Mouse (Mus musculus): ENCODE results near the gene Tmsb15b2. TPM values are rescaled to one million over a fixed set of nuclear protein-coding genes. Genes with fewer than 3 reads are reported as not detected.
"Not testable (repeated sequence)": the region's sequence is repeated elsewhere in the genome, so short reads cannot be mapped to it uniquely, and the experiment has no call there.

Gene Tmsb15b2
- 10 to 100 TPM; 17.3 to 55.7 TPM for total RNA-seq (2021)
- long read RNA-seq, experiment 1, partial matches to known transcripts: 0 of 4 reads
- long read RNA-seq, experiment 1, other reads (novel, unspliced or antisense): 0 of 4 reads
- long read RNA-seq, experiment 2, transcript Tmsb15b2-201 (3 exons, 450 nt): major isoform, 27 of 28 reads
- long read RNA-seq, experiment 2, partial matches to known transcripts: 0 of 28 reads
- long read RNA-seq, experiment 2, other reads (novel, unspliced or antisense): 1 of 28 reads

DNA sequence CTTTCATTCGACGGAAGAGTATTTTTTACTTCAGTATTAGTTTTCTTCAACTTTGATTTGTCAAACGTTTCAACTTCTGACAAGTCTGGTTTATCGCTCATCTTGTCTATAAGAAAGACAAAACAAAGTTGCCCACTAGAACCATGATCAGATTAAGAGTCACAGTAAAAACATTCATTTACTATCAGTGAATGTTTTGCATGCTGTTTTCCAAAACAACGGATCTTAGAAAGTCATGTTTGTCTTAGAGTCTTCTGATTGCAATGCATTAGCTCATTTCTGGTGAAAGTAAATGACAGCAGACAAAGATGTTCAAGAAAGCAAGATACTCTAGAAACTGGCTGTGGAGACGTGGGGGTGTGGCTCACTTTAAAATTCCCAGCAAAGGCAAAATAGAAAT is at the start of gene Tmsb15b2:
Gene Tmsb15b2 (minus strand): TSS at position 101 of the 400 bp plus-strand sequence.
- DNase-seq (ENCODE audit: low spot score in 2 of 2): not testable (repeated sequence)

DNA sequence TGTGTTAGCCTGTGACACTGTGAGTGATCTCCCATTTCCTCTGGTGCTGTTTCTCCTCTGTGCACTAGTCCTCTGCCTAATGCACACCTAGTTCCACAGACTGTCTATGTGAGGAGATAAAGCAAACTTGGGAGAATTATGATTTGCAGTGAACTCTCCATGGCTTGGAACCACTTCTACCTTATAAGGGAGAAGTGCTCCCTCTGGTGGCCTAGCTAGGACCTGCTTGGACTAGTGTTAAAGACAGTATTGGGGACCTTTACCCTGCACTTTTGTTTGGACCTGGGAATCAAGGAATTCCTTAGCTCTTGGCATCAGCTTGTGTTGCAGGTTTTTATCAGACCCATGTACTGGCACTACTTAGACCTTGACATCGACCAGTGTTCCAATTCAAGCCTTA is 44.0 kb upstream of the Tmsb15b2 start:
- DNase-seq (ENCODE audit: low spot score in 2 of 2): peak; percentile 43 to 54

DNA sequence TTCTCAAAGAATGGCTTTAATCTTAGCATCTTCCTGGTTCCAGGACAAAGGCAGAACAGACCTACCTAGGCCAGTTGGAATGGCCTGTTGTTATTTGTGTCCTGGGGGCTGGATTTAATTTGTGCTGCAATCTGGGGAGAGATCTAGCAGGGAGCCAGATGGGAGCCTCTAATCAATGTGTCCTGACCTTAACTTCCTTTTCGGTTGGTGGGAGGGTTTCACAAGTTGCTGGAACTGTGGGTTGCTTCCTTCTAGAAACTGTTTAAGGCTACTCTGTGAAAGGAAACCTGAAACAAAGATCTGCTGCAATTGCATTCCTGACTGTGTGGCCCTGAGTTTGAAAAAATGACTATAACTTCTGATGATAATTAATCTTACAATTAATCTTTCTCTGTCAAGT is 42.4 kb upstream of the Tmsb15b2 start:
- no peak for DNase-seq (ENCODE audit: low spot score in 2 of 2)

DNA sequence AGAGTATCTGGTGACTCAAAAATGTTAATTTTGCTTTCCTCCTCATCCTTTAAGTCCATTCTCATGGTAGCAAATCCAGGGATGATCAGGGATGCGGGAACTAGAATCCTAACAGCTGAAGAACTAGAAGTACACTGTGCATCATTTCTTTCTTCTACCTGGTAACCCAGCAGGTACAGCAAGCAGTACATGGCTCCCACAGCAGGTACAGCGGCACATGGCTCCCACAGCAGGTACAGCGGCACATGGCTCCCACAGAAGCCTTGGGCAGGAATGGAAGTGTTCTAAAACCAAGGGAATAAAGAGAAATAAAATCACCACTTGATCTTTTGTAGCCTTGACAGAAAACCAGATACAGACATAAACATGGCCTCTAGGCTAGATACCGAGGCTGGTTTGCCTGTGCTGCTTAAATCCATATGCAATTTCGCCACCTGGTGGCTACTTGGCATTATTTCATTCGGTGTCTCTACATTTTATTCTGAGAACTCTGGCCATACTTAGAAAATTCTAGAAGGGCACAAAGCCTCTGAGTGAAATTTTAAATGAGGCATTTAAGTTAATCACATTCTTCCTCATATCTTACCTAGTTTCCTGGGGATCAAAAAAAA is 39.9 kb upstream of the Tmsb15b2 start:
- DNase-seq (ENCODE audit: low spot score in 2 of 2): peak in 1 of 2 experiments; percentile 59

DNA sequence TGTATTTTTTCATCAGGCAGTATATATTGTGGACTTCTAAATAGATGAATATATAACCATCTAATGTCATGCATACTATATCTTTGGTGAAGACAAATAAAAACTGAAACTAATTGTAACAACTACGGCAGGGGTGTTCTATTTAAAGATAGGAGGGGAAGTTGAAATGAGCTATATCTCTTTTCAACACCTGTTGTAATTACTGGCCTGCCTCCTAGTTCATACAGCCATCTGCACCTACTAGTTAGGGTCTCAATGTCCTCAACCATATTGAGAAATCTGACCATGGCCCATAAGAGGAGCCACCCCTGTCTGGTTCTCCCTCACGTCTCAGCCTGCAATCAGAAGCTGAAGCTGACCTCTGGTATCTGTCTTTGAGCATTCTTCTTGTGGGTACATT is 21.0 kb upstream of the Tmsb15b2 start:
- no peak for DNase-seq (ENCODE audit: low spot score in 2 of 2)

DNA sequence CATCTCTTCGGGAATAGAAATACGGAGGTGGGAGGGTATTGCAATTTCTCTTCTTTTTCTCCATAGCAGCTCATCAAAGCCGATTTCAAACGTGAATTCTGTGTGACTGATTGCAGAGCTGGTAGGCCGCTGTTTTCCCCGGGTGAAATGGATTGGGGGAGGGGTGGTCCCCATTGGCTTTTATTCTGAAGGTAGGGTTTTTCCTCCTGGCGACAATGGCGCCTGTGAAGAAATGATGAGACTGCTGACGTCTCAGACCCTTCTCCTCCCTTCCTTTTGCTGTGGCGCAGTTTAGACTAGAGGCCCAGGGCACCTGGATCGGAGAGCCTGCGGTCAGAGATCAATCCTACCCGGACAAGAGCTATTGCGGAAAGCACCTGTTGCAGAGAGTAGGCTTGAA is 18.3 kb upstream of the Tmsb15b2 start:
- DNase-seq (ENCODE audit: low spot score in 2 of 2): peak in 1 of 2 experiments; percentile 24

DNA sequence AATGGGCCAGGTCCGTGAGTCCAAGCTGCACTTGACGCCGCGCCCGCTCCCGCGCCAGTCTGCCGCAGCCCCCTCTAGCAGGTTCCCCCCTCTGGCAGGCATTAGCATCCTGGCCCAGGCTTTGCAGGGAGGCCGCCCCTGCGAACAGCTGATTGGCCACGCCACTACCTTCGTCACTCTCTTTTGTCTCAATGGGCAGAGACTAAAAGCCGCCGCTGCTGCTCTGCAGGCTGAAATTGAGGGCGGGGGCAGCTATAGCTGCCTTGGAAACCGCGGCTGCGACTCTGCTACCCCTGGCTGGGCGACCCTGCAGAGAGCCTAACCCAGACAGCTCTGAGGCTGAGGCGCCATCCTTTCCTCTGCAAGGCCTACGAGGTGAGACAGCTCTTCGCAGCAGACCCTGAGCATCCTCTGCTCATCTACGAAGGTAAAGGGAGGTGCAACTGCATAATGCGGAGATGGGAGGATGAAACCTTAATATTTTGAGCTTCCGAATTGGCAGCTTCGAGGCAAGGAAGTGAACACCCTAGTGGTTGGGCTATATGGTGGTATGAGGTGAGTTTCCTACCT is 17.8 kb upstream of the Tmsb15b2 start, which contains the start of gene Zcchc18:
Gene Zcchc18 (plus strand): TSS at position 178 of the 570 bp plus-strand sequence.
- DNase-seq (ENCODE audit: low spot score in 2 of 2): peak; percentile 76 to 88

DNA sequence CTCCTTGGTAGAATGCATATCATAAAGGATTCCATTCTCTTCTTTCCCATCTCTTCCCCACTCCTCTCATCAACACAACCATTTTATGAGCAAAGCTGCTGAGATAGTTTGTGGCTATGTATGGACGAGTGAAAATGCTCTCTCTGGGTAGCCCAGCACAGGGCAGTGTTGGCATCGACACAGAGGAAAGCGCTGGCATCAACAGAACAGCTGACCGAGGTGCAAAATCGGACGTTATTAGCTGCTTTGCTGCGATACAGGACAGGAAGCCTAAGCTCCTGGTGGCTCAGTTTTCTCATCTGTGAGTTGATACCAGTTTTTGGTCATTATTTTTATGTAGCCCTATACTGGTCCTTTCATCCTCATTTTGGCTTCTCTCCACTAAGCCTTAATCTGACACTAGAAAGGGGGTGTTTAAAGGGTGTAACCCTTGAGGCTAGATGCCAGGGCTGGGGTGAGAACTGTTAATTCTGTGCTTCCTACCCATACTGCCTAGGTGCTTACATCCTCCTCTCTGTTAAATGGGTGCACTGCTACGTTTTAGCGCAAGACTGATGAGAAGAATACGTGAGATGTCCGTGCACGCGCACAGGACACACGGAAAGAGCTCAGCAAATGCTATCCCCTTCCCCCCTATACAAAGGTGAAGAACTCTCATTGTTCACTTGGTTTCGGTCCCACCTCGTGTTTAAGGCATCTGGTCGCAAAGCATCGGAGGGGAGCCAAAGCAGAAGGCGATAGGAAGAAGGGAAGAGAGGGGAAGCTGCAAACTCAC is 17.1 kb upstream of the Tmsb15b2 start:
- DNase-seq (ENCODE audit: low spot score in 2 of 2): peak in 1 of 2 experiments; percentile 20

DNA sequence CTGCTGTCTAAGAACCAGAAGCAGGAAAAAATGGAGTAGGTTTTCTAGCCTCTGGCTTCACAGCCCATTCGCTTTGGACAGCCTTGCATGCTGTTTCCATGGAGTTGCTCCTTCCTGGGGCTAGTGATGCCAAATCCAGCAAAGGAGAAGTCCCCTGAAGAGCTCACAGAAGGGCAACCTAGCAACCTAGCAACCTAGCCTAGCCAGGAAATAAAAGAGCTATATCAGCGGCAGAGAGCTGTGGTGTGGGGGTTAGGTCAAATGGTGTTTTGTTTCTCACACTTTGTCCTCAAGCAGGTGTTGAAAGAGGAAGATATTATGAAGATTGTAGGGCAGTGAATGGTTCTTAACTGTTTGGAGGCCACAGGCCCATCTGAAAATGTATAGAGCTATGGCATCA is 16.0 kb upstream of the Tmsb15b2 start:
- no peak for DNase-seq (ENCODE audit: low spot score in 2 of 2)

DNA sequence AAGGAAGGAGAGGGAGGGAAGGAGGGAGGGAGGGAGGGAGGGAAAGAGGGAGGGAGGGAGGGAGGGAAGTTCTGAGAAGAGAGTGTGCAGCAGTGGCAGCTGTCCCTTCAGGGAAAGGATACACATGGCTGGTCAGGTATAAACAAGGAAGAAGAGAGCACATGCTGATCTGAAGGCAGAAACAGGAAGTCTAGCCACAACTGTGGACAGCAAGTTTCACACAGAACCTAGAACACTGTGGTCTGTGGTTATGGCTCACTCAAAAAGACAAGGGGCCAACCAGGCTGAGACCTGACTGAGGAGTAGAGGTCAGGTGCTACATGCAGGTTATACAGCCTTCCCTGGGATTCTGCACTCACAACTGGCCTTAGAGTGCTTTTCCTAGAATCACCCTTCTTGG is 10.7 kb upstream of the Tmsb15b2 start:
- no peak for DNase-seq (ENCODE audit: low spot score in 2 of 2)

DNA sequence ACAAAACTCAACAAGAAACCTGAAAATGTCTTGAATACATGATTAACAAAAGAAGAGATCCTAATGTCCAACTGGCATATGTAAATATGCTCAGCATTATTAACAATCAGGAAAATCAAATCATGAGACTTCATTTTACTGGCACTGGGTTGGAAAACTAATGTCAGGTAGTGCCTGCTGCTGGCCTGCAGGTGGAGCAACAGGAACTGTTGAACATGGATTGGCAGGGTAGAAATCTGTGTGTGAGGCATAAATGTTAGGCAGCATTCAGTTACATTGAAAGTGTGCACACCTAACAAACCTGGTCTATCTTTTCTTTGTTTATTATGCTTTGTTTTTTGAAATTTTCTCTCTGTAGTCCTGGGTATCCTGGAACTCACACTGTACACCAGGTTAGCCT is 3.3 kb upstream of the Tmsb15b2 start:
- DNase-seq (ENCODE audit: low spot score in 2 of 2): no peak

DNA sequence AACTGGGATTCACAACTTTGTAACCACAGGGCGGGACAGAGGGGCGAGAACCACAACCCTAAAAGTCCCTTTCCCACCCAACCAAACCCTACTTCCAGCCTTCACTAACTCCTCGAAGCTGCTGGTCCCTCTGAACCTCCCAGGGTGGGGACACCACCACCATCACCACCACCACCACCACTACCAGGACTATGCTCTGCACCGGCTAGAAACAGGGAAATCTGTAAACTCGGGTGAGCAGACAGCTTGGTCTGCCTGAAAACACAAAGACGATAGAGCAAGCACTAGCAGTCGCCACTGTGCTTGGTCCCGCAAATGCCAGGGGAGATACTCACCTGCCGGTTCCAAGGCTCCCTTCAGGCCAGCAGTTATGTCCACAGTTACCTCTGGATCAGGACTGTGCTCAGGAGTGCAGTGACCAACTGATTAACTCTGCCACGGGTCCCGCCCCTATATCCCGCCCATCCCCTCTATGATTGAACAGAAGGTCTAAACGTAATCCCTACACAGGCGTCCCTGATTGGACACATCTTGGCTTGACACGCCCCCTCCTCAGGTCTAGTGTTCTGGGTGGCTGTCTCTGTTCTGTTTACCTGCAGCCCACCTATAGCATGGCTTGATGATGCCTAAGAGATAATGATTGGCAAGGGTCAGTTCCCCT is 1.3 kb upstream of the Tmsb15b2 start, which contains the start of the genes Tmsb15l and Tmsb15b1:
Gene Tmsb15l (minus strand): TSS at position 446 of the 661 bp plus-strand sequence.
Gene Tmsb15b1 (minus strand): TSS at position 451 of the 661 bp plus-strand sequence.
- peak in 1 of 2 experiments; percentile 52 for DNase-seq (ENCODE audit: low spot score in 2 of 2)

DNA sequence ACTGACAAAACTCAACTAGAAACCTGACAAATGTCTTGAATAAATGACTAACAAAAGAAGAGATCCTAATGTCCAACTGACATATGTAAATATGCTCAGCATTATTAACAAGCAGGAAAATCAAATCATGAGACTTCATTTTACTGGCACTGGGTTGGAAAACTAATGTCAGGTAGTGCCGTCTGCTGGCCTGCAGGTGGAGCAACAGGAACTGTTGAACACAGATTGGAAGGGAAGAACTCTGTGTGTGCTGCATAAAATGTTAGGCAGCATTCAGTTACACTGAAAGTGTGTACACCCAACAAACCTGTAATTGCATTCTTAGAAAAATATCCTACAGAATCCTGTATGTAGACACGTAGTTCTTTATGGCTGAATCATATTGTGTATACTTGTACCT is 15.6 kb downstream of the Tmsb15b2 start:
- DNase-seq (ENCODE audit: low spot score in 2 of 2): no peak

DNA sequence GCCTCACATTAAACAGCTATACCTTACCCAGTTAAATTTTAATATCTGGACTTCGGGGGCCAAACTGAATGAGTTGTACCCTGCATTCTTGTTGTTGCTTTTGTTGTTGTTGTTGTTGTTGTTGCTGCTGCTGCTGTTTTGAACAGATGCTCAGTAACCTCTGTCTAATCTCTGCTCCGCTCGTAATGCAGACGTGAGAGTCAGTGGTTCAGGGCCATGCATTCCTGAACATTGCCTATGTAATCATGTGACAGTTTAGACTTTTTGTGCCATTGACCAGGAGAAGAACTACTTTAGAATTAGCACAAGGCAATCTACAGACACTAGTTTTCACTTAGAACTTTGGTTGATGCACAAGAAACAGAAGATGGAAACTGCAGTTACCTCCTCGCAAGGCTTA is 17.0 kb downstream of the Tmsb15b2 start:
- not testable (repeated sequence) for DNase-seq (ENCODE audit: low spot score in 2 of 2)

DNA sequence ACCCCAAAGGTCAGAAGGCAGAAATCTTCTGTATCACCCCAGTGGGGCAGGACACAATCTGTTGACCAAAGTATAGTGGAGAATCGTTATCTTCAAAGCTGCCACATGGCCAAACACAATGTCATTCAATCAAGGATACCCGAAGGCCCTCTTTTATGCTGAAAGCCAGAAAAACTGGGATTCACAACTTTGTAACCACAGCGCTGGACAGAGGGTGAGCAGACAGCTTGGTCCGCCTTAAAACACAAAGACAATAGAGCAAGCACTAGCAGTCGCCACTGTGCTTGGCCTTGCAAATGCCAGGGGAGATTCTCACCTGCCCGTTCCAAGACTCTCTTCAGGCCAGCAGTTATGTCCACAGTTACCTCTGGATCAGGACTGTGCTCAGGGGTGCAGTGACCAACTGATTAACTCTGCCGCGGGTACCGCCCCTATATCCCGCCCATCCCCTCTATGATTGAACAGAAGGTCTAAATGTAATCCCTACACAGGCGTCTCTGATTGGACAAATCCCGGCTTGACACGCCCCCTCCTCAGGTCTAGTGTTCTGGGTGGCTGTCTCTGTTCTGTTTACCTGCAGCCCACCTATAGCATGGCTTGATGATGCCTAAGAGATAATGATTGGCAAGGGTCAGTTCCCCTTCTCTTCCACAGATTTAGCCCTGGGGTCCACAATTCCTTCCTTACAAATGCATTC is 17.6 kb downstream of the Tmsb15b2 start:
- DNase-seq (ENCODE audit: low spot score in 2 of 2): peak; percentile 53 to 88

DNA sequence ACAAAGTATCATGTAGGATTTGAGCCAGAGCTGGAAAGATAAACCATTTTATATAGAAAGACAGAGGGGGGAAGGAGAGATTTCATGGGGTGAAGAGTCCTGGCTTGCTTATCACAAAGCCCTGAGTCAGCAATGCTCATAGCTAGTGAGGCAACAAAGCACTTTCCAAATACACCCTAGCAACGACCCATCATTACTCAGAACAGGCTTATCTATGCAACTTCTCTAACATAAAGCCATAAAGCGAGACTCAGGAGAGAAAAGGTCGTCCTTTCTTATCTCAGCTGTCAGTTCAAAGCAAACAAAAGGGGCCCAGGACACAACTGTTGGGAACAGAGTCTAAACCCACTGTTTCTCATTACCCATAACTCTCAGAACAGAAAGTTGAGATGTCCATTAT is 37.3 kb downstream of the Tmsb15b2 start:
- no peak for DNase-seq (ENCODE audit: low spot score in 2 of 2)

DNA sequence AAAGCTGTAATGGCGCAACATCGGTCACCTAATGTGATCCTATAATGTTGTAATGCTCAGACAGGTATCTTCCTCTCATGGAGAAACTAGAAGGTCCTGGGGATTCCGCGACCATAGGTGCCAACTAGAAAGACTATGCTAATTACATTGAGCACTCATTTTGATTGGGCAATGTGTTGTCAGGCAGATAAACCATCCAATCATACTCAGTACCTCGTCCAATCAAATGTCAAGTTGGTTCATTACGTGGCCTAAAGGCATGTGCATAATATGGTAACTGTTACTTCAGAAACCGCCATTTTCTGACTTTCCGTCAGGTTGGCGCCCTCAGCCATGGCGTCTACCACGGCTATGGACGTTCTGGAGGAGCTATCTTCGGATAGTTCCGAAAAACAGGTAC is 48.3 kb downstream of the Tmsb15b2 start, which contains the start of gene H2bfm:
Gene H2bfm (plus strand): TSS at position 295 of the 400 bp plus-strand sequence.
- no peak for DNase-seq (ENCODE audit: low spot score in 2 of 2)

DNA sequence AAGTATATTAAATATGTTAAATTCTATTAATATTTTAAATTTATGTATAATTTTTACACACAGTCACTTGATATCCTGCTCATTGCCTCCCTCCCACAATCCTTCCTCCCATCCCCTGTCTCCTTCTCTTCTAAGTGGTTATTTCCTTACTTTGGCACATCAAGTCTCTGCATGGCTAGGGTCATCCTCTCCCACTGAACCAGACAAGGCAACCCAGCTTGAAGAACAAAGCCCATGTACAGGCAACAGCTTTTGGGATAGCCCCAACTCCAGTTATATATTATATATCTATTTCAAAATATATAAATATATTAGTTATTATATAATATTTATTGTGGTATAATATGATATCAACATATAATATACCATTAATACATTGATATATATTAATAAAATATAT is 49.4 kb downstream of the Tmsb15b2 start:
- no peak for DNase-seq (ENCODE audit: low spot score in 2 of 2)

Measured in layer of hippocampus, postnatal 14 days (tissue).